Mouse (Mus musculus): Measurements from ENCODE around the gene Mrps35. TPM values are rescaled to one million over a fixed set of nuclear protein-coding genes. Genes with fewer than 3 reads are reported as not detected.

The Mrps35 gene
- polyA plus RNA-seq, 1 experiment from 2014 or later: 88.1 TPM

DNA sequence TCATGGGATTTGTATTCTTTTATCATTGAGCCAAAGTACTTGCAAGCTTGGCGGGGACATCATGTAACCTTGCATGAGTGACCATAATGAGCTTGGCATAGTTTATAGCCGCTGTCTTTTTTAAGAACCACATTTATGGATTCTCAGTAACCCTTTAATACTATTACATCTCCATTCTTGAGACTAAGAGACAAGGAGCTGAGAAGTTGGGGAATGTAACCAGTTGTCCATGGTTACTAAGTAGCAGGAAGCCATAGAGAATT lies 19.5 kb upstream of the Mrps35 start:
- no peaks in the 10 kb centered on the region for H3K27me3 ChIP-seq (ENCODE audit: control insufficient read depth, insufficient read depth, low read length)
- H3K36me3 ChIP-seq (ENCODE audit: control insufficient read depth, insufficient read depth, low read length): no peaks in the 10 kb centered on the region
- no peak overlapping the region for H3K9ac ChIP-seq (ENCODE audit: low read length)
- 91% methylated on average over 2 of the region's 2 CpGs for WGBS
- no peak for ATAC-seq (ENCODE audit: low FRiP score)
- H3K27ac ChIP-seq (ENCODE audit: low read depth, low read length): no peak overlapping the region
- H3K4me3 ChIP-seq (ENCODE audit: low read depth, low read length): no peak overlapping the region
- no peak overlapping the region for H3K4me2 ChIP-seq
- H3K4me1 ChIP-seq (ENCODE audit: control insufficient read depth, insufficient read depth, low read length): no peaks in the 10 kb centered on the region
- no peaks in the 10 kb centered on the region for H3K9me3 ChIP-seq (ENCODE audit: control insufficient read depth, low read length)
- no peak for DNase-seq (ENCODE audit: low spot score, missing footprints)

DNA sequence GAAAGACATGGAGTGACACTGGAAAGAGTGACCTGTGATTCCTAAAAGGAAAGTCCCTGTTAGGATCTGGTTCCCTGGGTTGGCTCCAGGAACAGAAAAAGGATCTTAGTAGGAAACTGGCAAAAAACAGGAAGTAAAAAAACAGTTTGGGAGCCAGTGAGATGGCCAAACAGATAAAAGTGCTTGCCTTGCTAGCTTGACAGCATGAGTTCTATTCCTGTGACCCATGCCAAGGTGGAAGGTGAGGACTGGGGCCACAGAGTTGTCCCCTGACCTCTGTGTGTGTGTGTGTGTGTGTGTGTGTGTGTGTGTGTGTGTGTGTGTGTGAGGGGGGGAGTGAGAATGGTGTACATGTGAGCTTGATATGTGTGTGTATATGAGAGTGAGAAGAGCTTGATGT lies 19.0 kb upstream of the Mrps35 start:
- no peaks in the 10 kb centered on the region for H3K36me3 ChIP-seq (ENCODE audit: control insufficient read depth, insufficient read depth, low read length)
- H3K4me1 ChIP-seq (ENCODE audit: control insufficient read depth, insufficient read depth, low read length): no peaks in the 10 kb centered on the region
- H3K27me3 ChIP-seq (ENCODE audit: control insufficient read depth, insufficient read depth, low read length): no peaks in the 10 kb centered on the region
- no peak for DNase-seq (ENCODE audit: low spot score, missing footprints)
- no peak overlapping the region for H3K9ac ChIP-seq (ENCODE audit: low read length)
- no peak overlapping the region for H3K4me3 ChIP-seq (ENCODE audit: low read depth, low read length)
- no peak overlapping the region for H3K27ac ChIP-seq (ENCODE audit: low read depth, low read length)
- no peak overlapping the region for H3K4me2 ChIP-seq
- no peaks in the 10 kb centered on the region for H3K9me3 ChIP-seq (ENCODE audit: control insufficient read depth, low read length)
- no peak for ATAC-seq (ENCODE audit: low FRiP score)

DNA sequence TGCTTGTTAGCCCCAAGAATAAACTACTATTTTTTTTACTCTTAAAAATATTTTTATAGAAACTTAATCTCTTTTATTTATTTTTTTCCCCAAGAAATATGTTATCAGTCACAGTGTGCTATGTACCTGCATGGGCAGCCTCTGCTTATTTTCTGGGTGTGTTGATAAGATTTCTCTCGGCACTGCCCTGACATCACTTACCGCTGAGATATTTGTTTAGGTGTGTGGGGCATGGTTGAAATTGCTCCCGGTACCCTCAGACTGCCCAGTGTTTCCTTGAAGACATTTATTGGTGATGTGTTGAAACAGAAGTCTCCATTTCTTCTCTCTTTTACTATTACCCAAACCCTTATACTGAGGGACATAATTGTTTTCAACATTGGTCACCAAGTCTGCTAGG lies 17.8 kb upstream of the Mrps35 start:
- H3K4me1 ChIP-seq (ENCODE audit: control insufficient read depth, insufficient read depth, low read length): no peaks in the 10 kb centered on the region
- no peak for ATAC-seq (ENCODE audit: low FRiP score)
- no peaks in the 10 kb centered on the region for H3K27me3 ChIP-seq (ENCODE audit: control insufficient read depth, insufficient read depth, low read length)
- no peak overlapping the region for H3K4me2 ChIP-seq
- H3K9ac ChIP-seq (ENCODE audit: low read length): no peak overlapping the region
- no peaks in the 10 kb centered on the region for H3K9me3 ChIP-seq (ENCODE audit: control insufficient read depth, low read length)
- no peak overlapping the region for H3K4me3 ChIP-seq (ENCODE audit: low read depth, low read length)
- DNase-seq (ENCODE audit: low spot score, missing footprints): peak; percentile 26
- no peak overlapping the region for H3K27ac ChIP-seq (ENCODE audit: low read depth, low read length)
- WGBS: 88% methylated on average over 3 of the region's 3 CpGs
- H3K36me3 ChIP-seq (ENCODE audit: control insufficient read depth, insufficient read depth, low read length): no peaks in the 10 kb centered on the region; the same call in 1 of the 2 replicates

DNA sequence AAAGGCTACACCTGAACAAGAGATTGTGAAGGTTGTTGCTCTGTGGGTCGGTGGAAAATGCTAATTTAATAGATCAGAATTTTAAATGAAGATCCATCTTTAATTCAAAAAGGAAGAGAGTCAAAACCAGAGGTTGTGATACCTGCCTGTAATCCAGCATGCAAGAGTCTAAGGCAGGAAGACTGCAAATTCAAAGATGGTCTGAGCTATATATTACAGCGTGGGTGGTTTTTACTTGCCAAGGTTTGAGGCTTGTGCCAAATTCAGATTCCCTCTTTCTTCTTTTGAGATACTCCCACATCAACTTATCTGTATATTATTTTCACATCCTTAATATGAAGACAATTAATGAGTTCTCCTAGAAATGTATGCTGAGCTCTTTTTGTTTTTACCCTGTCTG lies 14.2 kb upstream of the Mrps35 start:
- no peaks in the 10 kb centered on the region for H3K27me3 ChIP-seq (ENCODE audit: control insufficient read depth, insufficient read depth, low read length)
- H3K4me3 ChIP-seq (ENCODE audit: low read depth, low read length): no peak overlapping the region
- no peak overlapping the region for H3K9ac ChIP-seq (ENCODE audit: low read length)
- no peaks in the 10 kb centered on the region for H3K9me3 ChIP-seq (ENCODE audit: control insufficient read depth, low read length)
- no peaks in the 10 kb centered on the region; the same call in 1 of the 2 replicates for H3K36me3 ChIP-seq (ENCODE audit: control insufficient read depth, insufficient read depth, low read length)
- DNase-seq (ENCODE audit: low spot score, missing footprints) (no peak), ATAC-seq (ENCODE audit: low FRiP score) (no peak)
- no peak overlapping the region for H3K4me2 ChIP-seq
- WGBS: 91% methylated on average over 2 of the region's 2 CpGs
- H3K4me1 ChIP-seq (ENCODE audit: control insufficient read depth, insufficient read depth, low read length): no peaks in the 10 kb centered on the region
- H3K27ac ChIP-seq (ENCODE audit: low read depth, low read length): no peak overlapping the region

DNA sequence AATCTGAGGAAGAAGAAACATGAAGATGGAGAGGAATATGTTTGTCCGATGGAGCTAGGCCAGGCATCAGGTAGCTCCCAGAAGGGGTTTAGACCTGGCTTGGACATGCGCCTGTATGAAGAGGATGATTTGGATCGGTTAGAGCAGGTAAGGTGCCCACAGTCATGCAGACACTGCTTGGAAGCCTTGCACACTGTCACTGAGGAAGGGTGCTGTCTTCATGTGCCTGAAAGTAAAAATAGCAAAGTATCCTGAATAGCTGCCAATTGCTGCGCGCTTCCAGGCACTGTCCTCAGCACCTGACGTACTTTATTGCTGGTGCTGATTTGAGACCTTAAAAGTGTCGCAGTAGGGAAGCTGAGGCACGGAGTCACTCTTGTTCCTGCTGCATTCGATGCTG lies 13.0 kb upstream of the Mrps35 start:
- DNase-seq (ENCODE audit: low spot score, missing footprints) (no peak), ATAC-seq (ENCODE audit: low FRiP score) (no peak)
- Histone ChIP-seq H3K27me3 (ENCODE audit: control insufficient read depth, insufficient read depth, low read length) (no peaks in the 10 kb centered on the region), H3K4me2 (no peak overlapping the region), H3K27ac (ENCODE audit: low read depth, low read length) (no peak overlapping the region), H3K4me1 (ENCODE audit: control insufficient read depth, insufficient read depth, low read length) (no peaks in the 10 kb centered on the region), H3K9me3 (ENCODE audit: control insufficient read depth, low read length) (no peaks in the 10 kb centered on the region), H3K36me3 (ENCODE audit: control insufficient read depth, insufficient read depth, low read length) (no peaks in the 10 kb centered on the region; the same call in 1 of the 2 replicates), H3K4me3 (ENCODE audit: low read depth, low read length) (no peak overlapping the region), H3K9ac (ENCODE audit: low read length) (no peak overlapping the region)
- WGBS: 94% methylated on average over 9 of the region's 9 CpGs

DNA sequence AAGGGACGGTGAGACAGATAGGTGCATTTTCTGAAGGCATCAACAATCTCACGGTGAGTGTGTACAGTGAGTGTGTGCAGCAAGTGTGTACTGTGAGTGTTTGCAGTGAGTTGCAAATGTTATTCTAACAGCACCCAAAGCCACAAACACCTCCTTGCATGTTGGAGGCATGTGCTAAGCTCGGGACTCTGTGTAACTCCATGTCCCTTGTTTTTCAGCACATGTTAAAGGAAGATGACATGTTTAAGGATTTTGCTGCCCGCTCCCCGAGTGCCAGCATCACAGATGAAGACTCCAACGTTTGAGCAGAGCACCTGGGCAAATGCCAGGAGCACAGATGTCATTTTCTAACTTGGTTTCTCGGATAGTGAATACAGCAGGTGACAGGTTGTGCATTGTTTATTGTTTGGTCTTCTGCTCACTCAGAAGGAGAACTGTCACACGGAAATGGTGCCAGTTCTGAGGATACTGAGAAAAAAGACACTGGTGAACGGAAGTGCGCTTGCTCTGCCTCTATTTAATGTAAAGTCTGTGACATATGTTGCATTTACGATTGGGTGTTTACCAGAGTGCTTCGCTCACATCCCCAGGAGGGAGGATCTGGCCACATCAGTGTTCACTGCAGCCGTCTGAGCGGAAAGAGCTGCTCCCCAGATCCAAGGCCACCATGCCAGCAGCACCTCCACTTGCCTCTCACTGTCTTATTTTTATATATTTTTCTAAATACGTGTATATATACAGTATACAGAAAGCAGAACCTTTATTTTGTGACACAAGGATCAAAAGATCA lies 12.3 kb upstream of the Mrps35 start:
- H3K27ac ChIP-seq (ENCODE audit: low read depth, low read length): no peak overlapping the region
- no peak overlapping the region for H3K4me3 ChIP-seq (ENCODE audit: low read depth, low read length)
- H3K9ac ChIP-seq (ENCODE audit: low read length): no peak overlapping the region
- no peaks in the 10 kb centered on the region; the same call in 1 of the 2 replicates for H3K36me3 ChIP-seq (ENCODE audit: control insufficient read depth, insufficient read depth, low read length)
- 91% methylated on average over 15 of the region's 15 CpGs for WGBS
- H3K4me1 ChIP-seq (ENCODE audit: control insufficient read depth, insufficient read depth, low read length): no peaks in the 10 kb centered on the region
- no peak for ATAC-seq (ENCODE audit: low FRiP score)
- no peaks in the 10 kb centered on the region for H3K9me3 ChIP-seq (ENCODE audit: control insufficient read depth, low read length)
- H3K27me3 ChIP-seq (ENCODE audit: control insufficient read depth, insufficient read depth, low read length): no peaks in the 10 kb centered on the region
- no peak for DNase-seq (ENCODE audit: low spot score, missing footprints)
- H3K4me2 ChIP-seq: no peak overlapping the region

DNA sequence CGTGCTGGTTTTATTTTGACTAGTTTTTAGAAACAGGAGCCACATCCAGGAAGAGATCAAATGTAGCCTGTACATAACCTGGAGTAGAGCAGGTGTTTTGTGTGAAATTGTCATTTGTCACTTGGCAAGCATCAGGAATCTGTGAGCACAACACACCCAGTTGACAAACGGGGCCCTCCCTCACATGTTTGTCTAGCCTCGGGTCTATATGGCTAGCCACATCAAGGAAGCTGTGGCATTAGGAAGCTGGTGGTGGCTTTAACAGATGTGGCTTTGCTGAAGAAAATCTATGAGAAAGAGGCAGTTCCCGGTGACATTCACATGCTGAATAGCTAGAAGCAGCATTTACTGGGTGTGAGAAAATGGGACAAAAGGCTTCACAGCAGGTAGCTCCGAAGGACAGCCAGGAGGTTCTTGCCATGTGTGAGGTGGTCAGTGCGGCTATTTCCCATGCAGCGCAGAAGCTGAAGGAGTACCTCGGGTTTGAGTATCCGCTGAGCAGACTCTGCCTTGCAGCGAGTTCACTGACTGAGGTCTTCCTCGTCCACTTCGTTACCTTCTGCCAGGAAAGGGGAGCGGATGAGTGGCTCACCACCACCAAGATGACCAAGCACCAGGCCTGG lies 10.2 kb upstream of the Mrps35 start, which contains the start of gene Rep15:
Rep15 (plus strand) TSS at position 282 of the 623 bp plus-strand sequence.
- Histone ChIP-seq H3K27me3 (ENCODE audit: control insufficient read depth, insufficient read depth, low read length) (no peaks in the 10 kb centered on the region), H3K9me3 (ENCODE audit: control insufficient read depth, low read length) (no peaks in the 10 kb centered on the region), H3K36me3 (ENCODE audit: control insufficient read depth, insufficient read depth, low read length) (no peaks in the 10 kb centered on the region; the same call in 1 of the 2 replicates), H3K9ac (ENCODE audit: low read length) (no peak within 1 kb of the TSS), H3K4me1 (ENCODE audit: control insufficient read depth, insufficient read depth, low read length) (no peaks in the 10 kb centered on the region), H3K27ac (ENCODE audit: low read depth, low read length) (no peak within 1 kb of the TSS), H3K4me2 (no peak within 1 kb of the TSS), H3K4me3 (ENCODE audit: low read depth, low read length) (no peak within 1 kb of the TSS)
- 40% methylated on average over 13 of the region's 13 CpGs for WGBS
- no peak for ATAC-seq (ENCODE audit: low FRiP score)
- no peak for DNase-seq (ENCODE audit: low spot score, missing footprints)

DNA sequence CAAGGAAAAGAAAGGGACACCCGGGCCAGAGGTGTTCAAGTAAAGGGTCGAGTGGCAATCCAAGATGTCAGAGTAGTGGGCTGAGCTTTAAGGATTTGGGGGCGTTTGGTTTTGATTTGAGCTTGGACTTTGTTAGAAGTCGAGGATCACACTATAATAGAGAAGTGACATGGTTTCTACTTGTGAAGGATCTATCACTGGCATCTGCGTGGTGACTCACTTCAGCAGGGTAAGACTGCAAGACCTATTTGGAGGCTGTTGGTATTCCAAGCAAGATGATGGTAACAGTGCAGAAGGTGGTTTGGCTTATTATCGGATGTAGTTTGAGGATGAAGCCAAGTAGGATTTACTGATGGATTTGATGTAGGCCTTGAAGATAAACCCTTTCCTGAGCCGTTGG lies 1.1 kb downstream of the Mrps35 start:
- 50% methylated on average over 7 of the region's 7 CpGs for WGBS
- DNase-seq (ENCODE audit: low spot score, missing footprints): no peak
- H3K4me3 ChIP-seq (ENCODE audit: low read depth, low read length): peak overlapping the region; percentile 67
- peak overlapping the region; percentile 86 for H3K9ac ChIP-seq (ENCODE audit: low read length)
- H3K27me3 ChIP-seq (ENCODE audit: control insufficient read depth, insufficient read depth, low read length): no peaks in the 10 kb centered on the region
- no peaks in the 10 kb centered on the region for H3K36me3 ChIP-seq (ENCODE audit: control insufficient read depth, insufficient read depth, low read length)
- peaks cover 3% of the 10 kb centered on the region; the same call in 1 of the 2 replicates for H3K4me1 ChIP-seq (ENCODE audit: control insufficient read depth, insufficient read depth, low read length)
- peak overlapping the region; percentile 53 for H3K4me2 ChIP-seq
- ATAC-seq (ENCODE audit: low FRiP score): no peak
- no peaks in the 10 kb centered on the region for H3K9me3 ChIP-seq (ENCODE audit: control insufficient read depth, low read length)
- no peak overlapping the region for H3K27ac ChIP-seq (ENCODE audit: low read depth, low read length)

DNA sequence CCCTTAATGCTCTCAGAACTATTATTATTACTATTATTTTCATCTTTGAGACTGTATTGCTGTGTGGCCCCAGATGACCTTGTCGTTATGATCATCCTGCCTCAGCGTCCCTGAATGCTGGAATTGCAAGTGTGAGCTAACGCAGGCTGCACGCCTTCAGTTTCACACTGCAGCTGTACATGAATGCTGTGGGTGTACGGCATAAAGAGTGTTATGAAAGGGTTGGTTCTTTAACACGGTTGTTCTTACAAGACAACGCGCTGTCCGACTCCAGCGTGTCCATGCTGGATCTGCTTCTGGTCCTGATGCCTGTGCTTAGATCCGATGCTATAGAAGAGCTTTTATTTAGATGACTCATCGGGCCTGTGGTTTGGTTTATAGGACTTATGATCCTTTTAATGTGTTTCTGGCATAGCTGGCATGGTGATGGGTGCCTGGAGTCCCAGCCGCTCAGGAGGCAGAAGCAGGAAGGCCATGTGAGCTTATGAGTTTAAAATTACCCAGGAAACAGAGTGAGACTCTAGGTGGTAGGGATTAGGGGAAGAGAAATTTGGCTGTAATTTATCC lies 6.8 kb downstream of the Mrps35 start:
- Histone ChIP-seq H3K9me3 (ENCODE audit: control insufficient read depth, low read length) (no peaks in the 10 kb centered on the region), H3K9ac (ENCODE audit: low read length) (no peak overlapping the region), H3K4me1 (ENCODE audit: control insufficient read depth, insufficient read depth, low read length) (no peaks in the 10 kb centered on the region), H3K36me3 (ENCODE audit: control insufficient read depth, insufficient read depth, low read length) (peaks cover 12% of the 10 kb centered on the region; the same call in 1 of the 2 replicates), H3K4me3 (ENCODE audit: low read depth, low read length) (no peak overlapping the region), H3K27me3 (ENCODE audit: control insufficient read depth, insufficient read depth, low read length) (no peaks in the 10 kb centered on the region), H3K4me2 (no peak overlapping the region), H3K27ac (ENCODE audit: low read depth, low read length) (no peak overlapping the region)
- DNase-seq (ENCODE audit: low spot score, missing footprints) (no peak), ATAC-seq (ENCODE audit: low FRiP score) (no peak)
- 95% methylated on average over 13 of the region's 13 CpGs for WGBS
